Mouse (Mus musculus) testis, adult 2 months (tissue): ENCODE results near the gene Hoxa7.

Experiments used
- CTCF ChIP-seq: fragments of 200-500 bp; IDR thresholded peaks from 2 replicates; pipeline ENCODE4 v1.5.1; 2012; ENCODE audit warnings: low read depth, mild to moderate bottlenecking, inconsistent platforms, low read length, moderate library complexity; ENCODE audit not compliant: control insufficient read depth, insufficient read depth, insufficient replicate concordance
- POLR2A ChIP-seq: fragments of 200-500 bp; IDR thresholded peaks from 2 replicates; pipeline ENCODE4 v1.6.1; 2012; ENCODE audit warnings: low read depth, mild to moderate bottlenecking, inconsistent platforms, low read length, moderate library complexity; ENCODE audit not compliant: control insufficient read depth

- TF ChIP-seq CTCF: no peak
- TF ChIP-seq POLR2A: no peak
Measured at GRCm38 (mm10) chr6:52230516-52231165, 9.0 kb upstream of the Hoxa7 start, which contains the start of gene Hoxa9.
